Mouse (Mus musculus): ENCODE data around the gene Ncoa7.
"Not testable (repeated sequence)": the region's sequence is repeated elsewhere in the genome, so short reads cannot be mapped to it uniquely, and the experiment has no call there.

DNA sequence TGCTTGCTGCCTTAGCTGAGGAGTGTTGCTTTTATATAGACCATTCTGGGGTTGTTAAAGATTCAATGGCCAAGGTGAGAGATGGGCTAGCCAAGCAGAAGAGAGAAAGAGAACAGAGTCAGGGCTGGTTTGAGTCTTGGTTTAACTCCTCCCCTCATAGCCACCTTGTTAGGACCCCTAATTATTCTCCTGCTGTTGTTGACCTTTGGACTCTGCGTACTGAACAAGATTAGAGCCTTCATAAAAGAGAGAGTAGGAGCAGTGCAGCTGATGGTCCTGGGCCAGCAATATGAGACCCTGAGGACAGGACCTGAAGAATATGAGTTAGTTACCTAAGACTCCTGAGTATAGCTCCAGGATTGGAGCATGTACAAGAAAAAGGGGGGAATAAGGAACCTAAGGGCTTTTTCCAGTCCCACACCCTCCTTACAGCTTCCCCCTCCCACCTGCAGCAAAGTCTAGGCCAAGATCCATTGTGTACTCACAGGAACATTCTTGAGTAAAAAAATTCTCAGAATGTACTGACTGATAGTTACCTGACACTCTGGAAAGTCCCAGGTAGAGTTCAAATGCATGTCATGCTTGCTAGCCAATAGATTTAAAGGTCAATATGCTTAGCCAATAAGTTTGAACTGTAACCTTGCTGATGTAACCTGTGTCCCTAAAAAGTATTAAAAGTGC, 166.5 kb downstream of the Ncoa7 start:
- not testable (repeated sequence) for TF ChIP-seq POLR2A (IDR thresholded peaks at IDR 0.05; ENCODE audit: borderline replicate concordance, insufficient read depth, low read length); CTCF (IDR thresholded peaks at IDR 0.05; ENCODE audit: borderline replicate concordance, insufficient read depth, low read depth, low read length)
